Mouse (Mus musculus): ENCODE data around the gene Gkn1. TPM values are rescaled to one million over a fixed set of nuclear protein-coding genes. Genes with fewer than 3 reads are reported as not detected.
A peak's percentile ranks its signal among the peaks of the same experiment; 100 is the strongest.

Gene Gkn1
- polyA plus RNA-seq, 1 experiment from 2014 or later, result not detected

DNA sequence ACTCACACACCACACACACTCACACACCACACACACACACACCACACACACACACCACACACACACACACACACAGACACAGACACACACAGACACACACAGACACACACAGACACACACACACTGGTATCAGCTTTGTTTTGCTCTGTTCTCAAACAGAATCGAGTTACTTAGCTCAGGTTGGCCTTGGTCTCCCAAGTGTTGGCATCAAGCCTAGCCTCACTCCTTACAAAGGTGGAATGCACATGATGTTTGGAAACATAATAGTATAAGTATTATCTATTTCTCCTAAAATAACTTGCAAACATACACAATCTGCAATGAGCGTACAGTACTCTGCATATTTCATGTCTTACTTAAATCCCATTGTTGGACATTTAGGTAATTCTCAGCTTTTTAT lies 18.4 kb downstream of the Gkn1 start:
- no peaks in the 10 kb centered on the region for H3K27me3 ChIP-seq (ENCODE audit: control insufficient read depth, insufficient read depth, low read length)
- DNase-seq (ENCODE audit: low spot score, missing footprints) (peak; percentile 78), ATAC-seq (ENCODE audit: low FRiP score) (no peak)
- WGBS, result 89% methylated on average over 2 of the region's 2 CpGs
- no peak overlapping the region for H3K4me3 ChIP-seq (ENCODE audit: low read depth, low read length)
- no peak overlapping the region for H3K27ac ChIP-seq (ENCODE audit: low read depth, low read length)
- H3K4me2 ChIP-seq, result no peak overlapping the region
- no peak overlapping the region for H3K9ac ChIP-seq (ENCODE audit: low read length)
- peaks cover 9% of the 10 kb centered on the region for H3K4me1 ChIP-seq (ENCODE audit: control insufficient read depth, insufficient read depth, low read length)
- H3K36me3 ChIP-seq (ENCODE audit: control insufficient read depth, insufficient read depth, low read length), result no peaks in the 10 kb centered on the region
- no peaks in the 10 kb centered on the region for H3K9me3 ChIP-seq (ENCODE audit: control insufficient read depth, low read length)

DNA sequence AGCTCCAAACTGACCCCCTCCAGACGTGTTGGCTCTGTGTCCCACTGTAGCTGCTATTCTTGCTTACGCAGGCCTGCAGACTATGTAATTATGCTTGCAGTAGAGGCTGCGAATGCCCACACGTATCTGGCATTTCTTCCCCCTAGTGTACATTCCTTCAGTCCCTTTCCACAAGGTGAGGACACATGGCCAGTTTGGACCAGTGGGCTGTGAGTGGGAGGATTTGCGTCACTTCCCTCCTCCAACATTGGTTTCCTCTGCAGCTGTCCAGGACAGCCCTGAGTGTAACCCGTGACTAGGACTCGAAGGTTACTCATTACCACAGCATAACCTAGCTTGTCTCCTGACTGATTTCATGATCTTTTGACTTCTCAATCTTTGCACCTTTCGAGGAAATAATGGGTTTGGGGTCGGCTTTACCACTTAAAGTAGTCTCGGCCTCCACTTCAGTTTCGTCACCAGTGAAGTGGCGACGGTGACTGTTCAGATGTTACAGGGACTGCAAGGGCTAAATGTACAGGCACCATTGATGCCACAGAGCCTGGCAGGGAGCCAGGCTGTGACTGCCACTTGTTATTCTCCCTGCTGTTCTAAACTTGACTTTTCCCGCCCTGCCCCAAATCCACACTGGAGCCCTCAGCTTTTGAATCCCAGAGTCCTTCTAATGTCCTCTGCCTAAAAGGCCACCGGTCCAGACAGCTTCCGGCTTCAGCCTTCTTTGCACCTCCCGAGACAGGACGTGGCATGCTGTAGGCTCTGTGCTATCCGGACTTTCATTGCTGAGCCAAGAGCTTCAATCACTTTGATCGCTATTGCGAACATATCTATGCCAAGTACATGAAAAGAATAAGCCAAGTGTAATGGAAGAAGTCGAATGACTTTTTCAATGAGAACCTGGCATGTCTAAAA lies 22.2 kb downstream of the Gkn1 start:
- peak; percentile 47 for DNase-seq (ENCODE audit: low spot score, missing footprints)
- 89% methylated on average over 22 of the region's 22 CpGs for WGBS
- ATAC-seq (ENCODE audit: low FRiP score), result no peak

DNA sequence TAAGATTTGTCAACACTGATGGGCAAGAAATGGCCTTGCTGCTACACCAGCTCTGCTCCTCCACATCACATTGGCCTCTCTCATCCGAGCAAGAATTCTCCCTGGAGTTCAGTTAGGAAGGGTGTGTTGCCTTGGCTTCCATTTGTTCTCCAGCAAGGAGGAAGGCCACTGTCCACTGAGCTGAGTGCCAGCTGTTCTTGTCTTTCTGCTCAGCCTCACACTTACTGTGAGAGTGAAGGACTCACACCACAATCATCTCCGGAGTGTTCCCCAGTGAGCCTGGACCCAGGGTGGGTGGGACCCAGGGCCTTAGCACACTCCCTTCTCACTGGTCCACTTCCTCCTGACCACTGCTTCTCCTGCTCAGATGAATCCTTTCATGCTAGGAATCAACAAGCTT lies 23.8 kb downstream of the Gkn1 start:
- H3K27ac ChIP-seq (ENCODE audit: low read depth, low read length), result no peak overlapping the region
- H3K27me3 ChIP-seq (ENCODE audit: control insufficient read depth, insufficient read depth, low read length), result no peaks in the 10 kb centered on the region
- DNase-seq (ENCODE audit: low spot score, missing footprints) (no peak), ATAC-seq (ENCODE audit: low FRiP score) (no peak)
- H3K4me1 ChIP-seq (ENCODE audit: control insufficient read depth, insufficient read depth, low read length), result no peaks in the 10 kb centered on the region
- H3K9me3 ChIP-seq (ENCODE audit: control insufficient read depth, low read length), result no peaks in the 10 kb centered on the region
- no peak overlapping the region for H3K9ac ChIP-seq (ENCODE audit: low read length)
- H3K36me3 ChIP-seq (ENCODE audit: control insufficient read depth, insufficient read depth, low read length), result no peaks in the 10 kb centered on the region
- no peak overlapping the region for H3K4me2 ChIP-seq
- H3K4me3 ChIP-seq (ENCODE audit: low read depth, low read length), result no peak overlapping the region
- 93% methylated on average over 2 of the region's 2 CpGs for WGBS

More for the DNA sequence above, 22.2 kb downstream of the Gkn1 start:
- Histone ChIP-seq H3K4me1 (ENCODE audit: control insufficient read depth, insufficient read depth, low read length) (no peaks in the 10 kb centered on the region; the same call in none of the 2 replicates), H3K27me3 (ENCODE audit: control insufficient read depth, insufficient read depth, low read length) (no peaks in the 10 kb centered on the region), H3K36me3 (ENCODE audit: control insufficient read depth, insufficient read depth, low read length) (no peaks in the 10 kb centered on the region), H3K4me2 (no peak overlapping the region), H3K9ac (ENCODE audit: low read length) (no peak overlapping the region), H3K27ac (ENCODE audit: low read depth, low read length) (no peak overlapping the region), H3K4me3 (ENCODE audit: low read depth, low read length) (no peak overlapping the region), H3K9me3 (ENCODE audit: control insufficient read depth, low read length) (no peaks in the 10 kb centered on the region)

DNA sequence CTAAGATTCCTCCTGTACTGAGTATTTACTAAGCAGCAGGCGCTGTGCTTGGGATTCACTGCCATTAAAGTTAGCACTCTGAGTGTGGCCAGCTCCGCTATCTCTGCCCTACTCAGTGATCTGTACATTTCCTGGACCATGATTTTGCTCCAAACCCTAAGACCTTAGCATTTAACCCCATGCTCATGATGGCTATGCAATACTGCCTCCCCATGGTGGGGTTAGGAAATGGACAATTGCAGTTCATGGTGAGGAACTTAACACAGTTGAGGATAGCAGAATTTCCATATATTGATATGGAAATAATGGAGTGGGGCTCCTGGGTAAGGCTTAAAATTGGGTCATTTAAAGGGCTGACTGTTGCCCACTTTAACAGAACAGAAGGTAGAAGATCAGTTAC lies 27.4 kb downstream of the Gkn1 start:
- H3K4me2 ChIP-seq, result no peak overlapping the region
- no peak overlapping the region for H3K27ac ChIP-seq (ENCODE audit: low read depth, low read length)
- no peak overlapping the region for H3K9ac ChIP-seq (ENCODE audit: low read length)
- H3K4me3 ChIP-seq (ENCODE audit: low read depth, low read length), result no peak overlapping the region
- H3K4me1 ChIP-seq (ENCODE audit: control insufficient read depth, insufficient read depth, low read length), result no peaks in the 10 kb centered on the region
- ATAC-seq (ENCODE audit: low FRiP score) (no peak), DNase-seq (ENCODE audit: low spot score, missing footprints) (no peak)
- no peaks in the 10 kb centered on the region for H3K9me3 ChIP-seq (ENCODE audit: control insufficient read depth, low read length)
- WGBS, result 93% methylated on average over 2 of the region's 2 CpGs
- H3K36me3 ChIP-seq (ENCODE audit: control insufficient read depth, insufficient read depth, low read length), result no peaks in the 10 kb centered on the region
- H3K27me3 ChIP-seq (ENCODE audit: control insufficient read depth, insufficient read depth, low read length), result no peaks in the 10 kb centered on the region

DNA sequence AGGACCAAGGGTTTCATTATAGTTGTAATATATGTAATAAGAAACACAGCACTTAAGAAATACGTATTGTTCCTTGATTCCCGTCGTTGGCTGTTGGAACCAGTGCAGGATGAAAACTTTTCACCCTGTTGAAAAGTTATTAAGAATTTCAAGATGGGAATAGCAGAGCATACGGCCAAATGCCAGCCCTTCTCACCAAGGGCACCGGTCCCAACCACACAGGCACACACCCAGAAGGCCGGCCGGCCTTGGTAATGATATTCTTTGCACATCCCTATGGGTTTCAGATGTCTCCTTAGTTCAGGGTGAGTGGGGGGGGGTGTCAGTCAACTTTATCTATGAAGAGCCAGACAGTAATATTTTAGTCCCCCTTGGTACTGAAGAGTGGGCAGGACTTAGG lies 32.1 kb downstream of the Gkn1 start:
- Histone ChIP-seq H3K27ac (ENCODE audit: low read depth, low read length) (no peak overlapping the region), H3K4me3 (ENCODE audit: low read depth, low read length) (no peak overlapping the region), H3K9me3 (ENCODE audit: control insufficient read depth, low read length) (no peaks in the 10 kb centered on the region), H3K4me2 (no peak overlapping the region), H3K9ac (ENCODE audit: low read length) (no peak overlapping the region), H3K27me3 (ENCODE audit: control insufficient read depth, insufficient read depth, low read length) (no peaks in the 10 kb centered on the region), H3K36me3 (ENCODE audit: control insufficient read depth, insufficient read depth, low read length) (no peaks in the 10 kb centered on the region), H3K4me1 (ENCODE audit: control insufficient read depth, insufficient read depth, low read length) (no peaks in the 10 kb centered on the region)
- no peak for DNase-seq (ENCODE audit: low spot score, missing footprints)
- 96% methylated on average over 7 of the region's 7 CpGs for WGBS
- no peak for ATAC-seq (ENCODE audit: low FRiP score)

DNA sequence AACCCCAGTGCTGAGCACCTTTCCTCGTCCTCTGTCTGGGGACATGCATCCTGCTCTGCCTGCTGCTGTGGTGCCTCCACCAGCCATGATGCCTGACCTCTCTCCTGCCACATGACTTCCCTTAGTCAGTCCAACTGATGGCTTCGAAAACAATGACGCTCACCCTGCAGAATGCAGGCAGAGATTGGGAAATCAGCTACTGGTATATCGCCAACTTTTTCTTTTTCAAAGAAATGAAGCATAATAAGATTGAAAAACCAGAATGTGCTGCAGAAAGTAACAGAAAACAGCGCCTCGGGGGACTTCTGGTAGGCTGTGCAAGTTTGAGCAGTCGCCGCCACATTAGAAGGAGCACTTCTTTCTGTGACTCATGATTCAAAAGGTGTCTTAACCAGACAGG lies 33.8 kb downstream of the Gkn1 start:
- ATAC-seq (ENCODE audit: low FRiP score) (no peak), DNase-seq (ENCODE audit: low spot score, missing footprints) (no peak)
- Histone ChIP-seq H3K4me3 (ENCODE audit: low read depth, low read length) (no peak overlapping the region), H3K27ac (ENCODE audit: low read depth, low read length) (no peak overlapping the region), H3K27me3 (ENCODE audit: control insufficient read depth, insufficient read depth, low read length) (no peaks in the 10 kb centered on the region), H3K4me1 (ENCODE audit: control insufficient read depth, insufficient read depth, low read length) (no peaks in the 10 kb centered on the region), H3K4me2 (no peak overlapping the region), H3K9ac (ENCODE audit: low read length) (no peak overlapping the region), H3K36me3 (ENCODE audit: control insufficient read depth, insufficient read depth, low read length) (no peaks in the 10 kb centered on the region), H3K9me3 (ENCODE audit: control insufficient read depth, low read length) (no peaks in the 10 kb centered on the region)
- 95% methylated on average over 8 of the region's 8 CpGs for WGBS

DNA sequence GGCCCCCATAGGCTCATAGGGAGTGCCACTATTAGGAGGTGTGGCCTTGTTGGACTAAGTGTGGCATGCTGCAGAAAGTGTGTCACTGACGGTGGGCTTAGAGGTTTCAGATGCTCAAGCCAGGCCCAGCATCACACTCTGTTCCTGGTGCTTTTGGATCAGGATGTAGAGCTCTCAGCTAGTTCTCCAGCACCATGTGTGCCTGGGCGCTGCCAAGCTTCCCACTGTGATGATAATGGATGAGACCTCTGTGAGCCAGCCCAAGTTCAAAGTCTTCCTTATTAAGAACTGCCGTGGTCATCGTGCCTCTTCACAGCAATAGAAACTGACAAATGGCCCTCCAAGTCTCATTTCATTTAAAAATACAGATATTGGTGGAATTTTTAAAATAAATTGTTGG lies 38.0 kb downstream of the Gkn1 start:
- H3K27me3 ChIP-seq (ENCODE audit: control insufficient read depth, insufficient read depth, low read length), result no peaks in the 10 kb centered on the region
- no peak overlapping the region for H3K9ac ChIP-seq (ENCODE audit: low read length)
- no peak overlapping the region for H3K4me3 ChIP-seq (ENCODE audit: low read depth, low read length)
- H3K4me1 ChIP-seq (ENCODE audit: control insufficient read depth, insufficient read depth, low read length), result no peaks in the 10 kb centered on the region
- WGBS, result 90% methylated on average over 4 of the region's 4 CpGs
- DNase-seq (ENCODE audit: low spot score, missing footprints), result no peak
- ATAC-seq (ENCODE audit: low FRiP score), result no peak
- no peak overlapping the region for H3K27ac ChIP-seq (ENCODE audit: low read depth, low read length)
- no peaks in the 10 kb centered on the region for H3K9me3 ChIP-seq (ENCODE audit: control insufficient read depth, low read length)
- H3K36me3 ChIP-seq (ENCODE audit: control insufficient read depth, insufficient read depth, low read length), result no peaks in the 10 kb centered on the region
- H3K4me2 ChIP-seq, result no peak overlapping the region

DNA sequence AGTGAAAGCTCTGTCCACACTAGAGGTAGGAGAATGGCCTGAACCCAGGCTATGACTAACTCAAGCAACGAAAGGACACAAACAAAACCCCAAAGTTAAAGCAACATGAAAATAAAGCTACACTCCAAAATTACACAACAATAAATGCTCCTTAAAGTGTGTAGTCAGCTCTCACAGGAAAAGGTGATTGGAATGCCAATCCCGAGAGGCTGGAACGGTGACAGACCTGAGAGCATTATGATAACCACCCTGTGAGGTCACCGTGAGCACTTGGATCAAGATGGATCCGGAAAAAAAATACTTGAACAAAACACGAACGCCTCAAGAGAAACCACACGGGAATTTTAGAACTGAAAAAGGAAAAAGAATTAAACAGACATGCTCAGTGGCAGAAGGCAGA lies 46.3 kb downstream of the Gkn1 start:
- H3K27ac ChIP-seq (ENCODE audit: low read depth, low read length), result no peak overlapping the region
- 93% methylated on average over 8 of the region's 8 CpGs for WGBS
- no peaks in the 10 kb centered on the region for H3K27me3 ChIP-seq (ENCODE audit: control insufficient read depth, insufficient read depth, low read length)
- ATAC-seq (ENCODE audit: low FRiP score) (no peak), DNase-seq (ENCODE audit: low spot score, missing footprints) (no peak)
- no peaks in the 10 kb centered on the region for H3K9me3 ChIP-seq (ENCODE audit: control insufficient read depth, low read length)
- H3K4me3 ChIP-seq (ENCODE audit: low read depth, low read length), result no peak overlapping the region
- no peak overlapping the region for H3K9ac ChIP-seq (ENCODE audit: low read length)
- peaks cover 2% of the 10 kb centered on the region; the same call in 1 of the 2 replicates for H3K4me1 ChIP-seq (ENCODE audit: control insufficient read depth, insufficient read depth, low read length)
- no peak overlapping the region for H3K4me2 ChIP-seq
- no peaks in the 10 kb centered on the region for H3K36me3 ChIP-seq (ENCODE audit: control insufficient read depth, insufficient read depth, low read length)

DNA sequence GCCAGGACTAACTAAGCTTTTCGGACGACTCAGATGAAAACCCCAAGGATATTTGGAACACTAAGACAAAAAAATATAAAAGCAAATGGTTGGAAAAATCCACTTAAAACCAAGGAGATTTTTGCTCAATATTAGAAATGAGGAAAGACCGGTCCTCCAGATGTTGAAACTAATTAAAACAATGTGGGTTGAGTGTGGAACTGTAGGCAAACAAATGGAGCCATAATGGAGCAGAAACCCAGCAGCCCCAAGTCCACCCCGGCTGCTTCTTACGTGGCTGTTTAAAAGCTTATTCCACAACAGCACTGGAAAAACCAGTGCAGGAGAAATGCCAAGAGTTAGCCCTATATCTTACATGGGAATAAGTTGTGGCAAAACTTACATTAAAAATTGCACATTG lies 48.0 kb downstream of the Gkn1 start:
- H3K9me3 ChIP-seq (ENCODE audit: control insufficient read depth, low read length), result no peaks in the 10 kb centered on the region
- H3K27ac ChIP-seq (ENCODE audit: low read depth, low read length), result no peak overlapping the region
- 75% methylated on average over 5 of the region's 5 CpGs for WGBS
- H3K4me2 ChIP-seq, result no peak overlapping the region
- ATAC-seq (ENCODE audit: low FRiP score) (no peak), DNase-seq (ENCODE audit: low spot score, missing footprints) (no peak)
- no peaks in the 10 kb centered on the region for H3K36me3 ChIP-seq (ENCODE audit: control insufficient read depth, insufficient read depth, low read length)
- H3K9ac ChIP-seq (ENCODE audit: low read length), result no peak overlapping the region
- no peaks in the 10 kb centered on the region for H3K27me3 ChIP-seq (ENCODE audit: control insufficient read depth, insufficient read depth, low read length)
- H3K4me3 ChIP-seq (ENCODE audit: low read depth, low read length), result no peak overlapping the region
- peaks cover 2% of the 10 kb centered on the region; the same call in 1 of the 2 replicates for H3K4me1 ChIP-seq (ENCODE audit: control insufficient read depth, insufficient read depth, low read length)

All from midbrain, embryonic 11.5 days (tissue).